14 mouse cellular contexts compared by ENCODE assay signal in the genomic region with DNA sequence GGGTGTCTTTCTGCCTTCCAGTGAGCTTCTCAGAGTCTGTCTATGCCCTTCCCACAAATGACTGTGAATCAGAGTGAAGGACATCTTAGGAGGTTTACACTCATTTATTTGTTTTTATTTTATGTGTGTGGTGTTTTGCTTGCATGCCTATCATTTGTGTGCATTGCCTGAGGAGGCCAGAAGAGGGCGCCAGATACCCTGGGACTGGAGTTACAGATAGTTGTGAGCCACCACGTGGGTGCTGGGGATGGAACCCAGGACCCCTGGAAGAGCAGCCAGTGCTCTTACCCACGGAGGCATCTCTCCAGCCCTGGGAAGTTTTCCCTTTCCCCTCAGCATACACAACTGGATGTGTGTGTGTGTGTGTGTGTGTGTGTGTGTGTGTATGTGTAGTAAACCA. TPM values are rescaled to one million over a fixed set of nuclear protein-coding genes. Genes with fewer than 3 reads are reported as not detected.
A peak's percentile ranks its signal among the peaks of the same experiment; 100 is the strongest.
DNase-seq lines count a peak whose midpoint lies in the region; ATAC-seq and TF ChIP-seq lines count a peak whose summit lies in the region.
"Had no signal": no experiment of that assay in that cellular context is flagged by ENCODE, and none has a peak within 500 bp of the region (broad histone marks: within the 10 kb centered on the region; RNA-seq: fewer than 3 reads in every experiment).

No protein-coding gene starts in this region.

- peaks cover 15% of the 10 kb centered on the region for H3K27me3 ChIP-seq in hindbrain, postnatal 0 days (ENCODE audit: insufficient read depth, low read length)
- H3K27me3 ChIP-seq in hindbrain, embryonic 13.5 days: peaks cover 89% of the 10 kb centered on the region
- H3K27me3 ChIP-seq in testis, adult 2 months (ENCODE audit: control insufficient read depth, insufficient read depth, low read length): no peaks in the 10 kb centered on the region; the same call in 1 of the 2 replicates
- H3K27me3 ChIP-seq in hindbrain, embryonic 11.5 days (ENCODE audit: control insufficient read depth, insufficient read depth, low read length): peaks cover 38% of the 10 kb centered on the region

- ATAC-seq in hindbrain, postnatal 0 days: no peak
- no peak for ATAC-seq in hindbrain, embryonic 13.5 days (ENCODE audit: low FRiP score)
- no peak for ATAC-seq in hindbrain, embryonic 11.5 days (ENCODE audit: low FRiP score)
- ATAC-seq: forebrain, postnatal 0 days had no signal

- no peaks in the 10 kb centered on the region for H3K4me1 ChIP-seq in hindbrain, postnatal 0 days (ENCODE audit: insufficient read depth, low read length)
- peaks cover 10% of the 10 kb centered on the region for H3K4me1 ChIP-seq in hindbrain, embryonic 13.5 days (replicated peaks)
- H3K4me1 ChIP-seq in testis, adult 2 months (ENCODE audit: control insufficient read depth, insufficient read depth, low read length): peaks cover 6% of the 10 kb centered on the region
- H3K4me1 ChIP-seq in bone marrow, adult 2 months (ENCODE audit: control insufficient read depth, insufficient read depth, low read length): peaks cover 10% of the 10 kb centered on the region; the same call in 1 of the 2 replicates
- peaks cover 5% of the 10 kb centered on the region; the same call in 1 of the 2 replicates for H3K4me1 ChIP-seq in hindbrain, embryonic 11.5 days (replicated peaks; ENCODE audit: control insufficient read depth, insufficient read depth, low read length)

- no peak for DNase-seq in hindbrain, postnatal 0 days (ENCODE audit: low spot score)
- DNase-seq in testis, postnatal 14 days (ENCODE audit: low spot score): no peak
- DNase-seq in thymus, postnatal 36 days: peak; percentile 52 to 53
- no peak for DNase-seq in hindbrain, embryonic 11.5 days (ENCODE audit: low spot score)
- no peak for DNase-seq in layer of hippocampus, adult 8-10 months (ENCODE audit: low spot score in 2 of 2)
- DNase-seq: forebrain, postnatal 0 days; kidney, adult 18-20 months had no signal

- H3K9me3 ChIP-seq in hindbrain, postnatal 0 days (ENCODE audit: low read length): no peaks in the 10 kb centered on the region
- H3K9me3 ChIP-seq in hindbrain, embryonic 13.5 days: no peaks in the 10 kb centered on the region
- no peaks in the 10 kb centered on the region for H3K9me3 ChIP-seq in hindbrain, embryonic 11.5 days (ENCODE audit: control insufficient read depth, low read length)
- H3K9me3 ChIP-seq: embryonic facial prominence, embryonic 12.5 days had no signal

- H3K4me3 ChIP-seq in hindbrain, postnatal 0 days (ENCODE audit: low read length): no peak overlapping the region
- H3K4me3 ChIP-seq in hindbrain, embryonic 13.5 days: no peak overlapping the region
- H3K4me3 ChIP-seq in testis, adult 2 months (ENCODE audit: control insufficient read depth, low read depth, low read length): no peak overlapping the region
- H3K4me3 ChIP-seq in bone marrow, adult 2 months (replicated peaks; ENCODE audit: control insufficient read depth, low read depth, low read length): no peak overlapping the region
- no peak overlapping the region for H3K4me3 ChIP-seq in hindbrain, embryonic 11.5 days (ENCODE audit: low read depth, low read length)
- H3K4me3 ChIP-seq: embryonic facial prominence, embryonic 12.5 days; limb, embryonic 10.5 days had no signal

- H3K36me3 ChIP-seq in hindbrain, postnatal 0 days (ENCODE audit: insufficient read depth, low read length): no peaks in the 10 kb centered on the region
- H3K36me3 ChIP-seq in hindbrain, embryonic 13.5 days: no peaks in the 10 kb centered on the region
- no peaks in the 10 kb centered on the region for H3K36me3 ChIP-seq in testis, adult 2 months (ENCODE audit: control insufficient read depth, insufficient read depth, low read length)
- no peaks in the 10 kb centered on the region for H3K36me3 ChIP-seq in hindbrain, embryonic 11.5 days (ENCODE audit: control insufficient read depth, insufficient read depth, low read length)
- H3K36me3 ChIP-seq: embryonic facial prominence, embryonic 12.5 days; limb, embryonic 10.5 days had no signal

- 47% methylated on average over 3 of the region's 3 CpGs for WGBS in hindbrain, postnatal 0 days
- WGBS in hindbrain, embryonic 13.5 days: 52% methylated on average over 3 of the region's 3 CpGs
- 64% methylated on average over 3 of the region's 3 CpGs for WGBS in bone marrow, adult 2 months
- 43% methylated on average over 3 of the region's 3 CpGs for WGBS in hindbrain, embryonic 11.5 days

- H3K4me2 ChIP-seq in hindbrain, postnatal 0 days (ENCODE audit: low read depth, low read length): no peak overlapping the region
- no peak overlapping the region for H3K4me2 ChIP-seq in hindbrain, embryonic 13.5 days
- no peak overlapping the region for H3K4me2 ChIP-seq in hindbrain, embryonic 11.5 days (replicated peaks; ENCODE audit: low read depth, low read length)
- H3K4me2 ChIP-seq: embryonic facial prominence, embryonic 12.5 days had no signal

- no peak overlapping the region for H3K27ac ChIP-seq in hindbrain, postnatal 0 days
- H3K27ac ChIP-seq in hindbrain, embryonic 13.5 days: no peak overlapping the region
- H3K27ac ChIP-seq in testis, adult 2 months (ENCODE audit: control insufficient read depth, insufficient read depth, low read depth, low read length): no peak overlapping the region
- H3K27ac ChIP-seq in bone marrow, adult 2 months (ENCODE audit: control insufficient read depth, insufficient read depth, low read depth, low read length, poor library complexity): no peak overlapping the region
- H3K27ac ChIP-seq in hindbrain, embryonic 11.5 days (ENCODE audit: low read depth, low read length): no peak overlapping the region
- H3K27ac ChIP-seq: embryonic facial prominence, embryonic 12.5 days; limb, embryonic 10.5 days had no signal

- TF ChIP-seq POLR2A in testis, adult 2 months (IDR thresholded peaks at IDR 0.05; ENCODE audit: control insufficient read depth, low read depth, low read length): no peak
- no peak for TF ChIP-seq POLR2A in bone marrow, adult 2 months (IDR thresholded peaks at IDR 0.05; ENCODE audit: borderline replicate concordance, control insufficient read depth, low read depth, low read length)

- peak; percentile 40 for TF ChIP-seq CTCF in hindbrain, postnatal 0 days (IDR thresholded peaks at IDR 0.05; ENCODE audit: low read depth)
- TF ChIP-seq CTCF in testis, adult 2 months (IDR thresholded peaks at IDR 0.05; ENCODE audit: control insufficient read depth, insufficient read depth, insufficient replicate concordance, low read depth, low read length): peak; percentile 80; the same call in 1 of the 2 replicates
- peak; percentile 64 for TF ChIP-seq CTCF in bone marrow, adult 2 months (IDR thresholded peaks at IDR 0.05; ENCODE audit: control insufficient read depth, insufficient read depth, low read length)

- no peak overlapping the region for H3K9ac ChIP-seq in hindbrain, postnatal 0 days (replicated peaks; ENCODE audit: low read length)
- H3K9ac ChIP-seq in hindbrain, embryonic 13.5 days: no peak overlapping the region
- H3K9ac ChIP-seq in hindbrain, embryonic 11.5 days (ENCODE audit: low read depth, low read length): no peak overlapping the region
- H3K9ac ChIP-seq: embryonic facial prominence, embryonic 12.5 days; forebrain, postnatal 0 days had no signal

RNA-seq across cellular contexts. Expression of gene Tap2, which starts 6.4 kb away (rescaled TPM):
- 0.89 and 1.8 TPM in 2 replicates for total RNA-seq in hindbrain, postnatal 0 days (2014; rRNA removed)
- polyA plus RNA-seq in hindbrain, postnatal 0 days (2015; fragmentation: Nextera tagmentation; extraction: Ambion mirVana): 3.8 and 6.5 TPM in 2 replicates
- polyA plus RNA-seq in hindbrain, embryonic 13.5 days (2015; fragmentation: Nextera tagmentation; extraction: Ambion mirVana): 2.1 and 2.2 TPM in 2 replicates
- 1.3 and 2.0 TPM in 2 replicates for polyA plus RNA-seq in testis, adult 2 months (2012; rRNA removed)
- 50.7 and 54.8 TPM in 2 replicates for polyA plus RNA-seq in bone marrow, adult 2 months (2011; ENCODE audit: insufficient read depth, insufficient read length, low replicate concordance, missing spikeins)
- 0.19 and 0.50 TPM in 2 replicates for polyA plus RNA-seq in hindbrain, embryonic 11.5 days (2014; fragmentation: Nextera tagmentation; extraction: Ambion mirVana)
- total RNA-seq in layer of hippocampus, adult 8-10 months (2022): 10 to 100 TPM; 12.3 to 18.1 (median 15.9) TPM

RNA-seq across cellular contexts. Expression of gene Psmb8, which starts 12.2 kb away (rescaled TPM):
- total RNA-seq in hindbrain, postnatal 0 days (2014; rRNA removed): 2.8 and 5.0 TPM in 2 replicates
- 6.5 and 6.9 TPM in 2 replicates for polyA plus RNA-seq in hindbrain, postnatal 0 days (2015; fragmentation: Nextera tagmentation; extraction: Ambion mirVana)
- polyA plus RNA-seq in hindbrain, embryonic 13.5 days (2015; fragmentation: Nextera tagmentation; extraction: Ambion mirVana): 2.7 and 3.7 TPM in 2 replicates
- polyA plus RNA-seq in testis, adult 2 months (2012; rRNA removed): 2.0 and 2.3 TPM in 2 replicates
- 35.3 and 68.8 TPM in 2 replicates for polyA plus RNA-seq in bone marrow, adult 2 months (2011; ENCODE audit: insufficient read depth, insufficient read length, low replicate concordance, missing spikeins)
- 1.3 and 1.9 TPM in 2 replicates for polyA plus RNA-seq in hindbrain, embryonic 11.5 days (2014; fragmentation: Nextera tagmentation; extraction: Ambion mirVana)
- total RNA-seq in layer of hippocampus, adult 8-10 months (2022): 10 to 100 TPM in 2 of 4 experiments, 1 to 10 TPM in 2; 3.8 to 18.8 (median 10.0) TPM

RNA-seq across cellular contexts. Expression of gene Psmb9, which starts 22.1 kb away (rescaled TPM):
- 0.68 and 4.3 TPM in 2 replicates for total RNA-seq in hindbrain, postnatal 0 days (2014; rRNA removed)
- polyA plus RNA-seq in hindbrain, postnatal 0 days (2015; fragmentation: Nextera tagmentation; extraction: Ambion mirVana): 2.8 and 4.2 TPM in 2 replicates
- 0.89 and 1.5 TPM in 2 replicates for polyA plus RNA-seq in hindbrain, embryonic 13.5 days (2015; fragmentation: Nextera tagmentation; extraction: Ambion mirVana)
- polyA plus RNA-seq in testis, adult 2 months (2012; rRNA removed): 1.7 TPM in 2 replicates
- 111 and 156 TPM in 2 replicates for polyA plus RNA-seq in bone marrow, adult 2 months (2011; ENCODE audit: insufficient read depth, insufficient read length, low replicate concordance, missing spikeins)
- polyA plus RNA-seq in hindbrain, embryonic 11.5 days (2014; fragmentation: Nextera tagmentation; extraction: Ambion mirVana): 0.42 and 1.1 TPM in 2 replicates
- total RNA-seq in layer of hippocampus, adult 8-10 months (2022): 1 to 10 TPM; 3.9 to 9.0 (median 5.8) TPM

RNA-seq across cellular contexts. Expression of gene Tap1, which starts 22.3 kb away (rescaled TPM):
- total RNA-seq in hindbrain, postnatal 0 days (2014; rRNA removed): 14.0 and 14.1 TPM in 2 replicates
- 8.0 and 8.1 TPM in 2 replicates for polyA plus RNA-seq in hindbrain, postnatal 0 days (2015; fragmentation: Nextera tagmentation; extraction: Ambion mirVana)
- 1.1 and 1.3 TPM in 2 replicates for polyA plus RNA-seq in hindbrain, embryonic 13.5 days (2015; fragmentation: Nextera tagmentation; extraction: Ambion mirVana)
- polyA plus RNA-seq in testis, adult 2 months (2012; rRNA removed): 1.5 TPM in 2 replicates
- 34.1 and 55.9 TPM in 2 replicates for polyA plus RNA-seq in bone marrow, adult 2 months (2011; ENCODE audit: insufficient read depth, insufficient read length, low replicate concordance, missing spikeins)
- 1.0 and 1.1 TPM in 2 replicates for polyA plus RNA-seq in hindbrain, embryonic 11.5 days (2014; fragmentation: Nextera tagmentation; extraction: Ambion mirVana)
- total RNA-seq in layer of hippocampus, adult 8-10 months (2022): 10 to 100 TPM in 1 of 4 experiments, 1 to 10 TPM in 3; 2.5 to 10.6 (median 5.8) TPM

RNA-seq across cellular contexts. Expression of gene H2-Ob, which starts 29.0 kb away (rescaled TPM):
- total RNA-seq in hindbrain, postnatal 0 days (2014; rRNA removed): 0.14 and 0.42 TPM in 2 replicates
- 0.13 and 0.35 TPM in 2 replicates for polyA plus RNA-seq in hindbrain, postnatal 0 days (2015; fragmentation: Nextera tagmentation; extraction: Ambion mirVana)
- polyA plus RNA-seq in hindbrain, embryonic 13.5 days (2015; fragmentation: Nextera tagmentation; extraction: Ambion mirVana): 0.06 TPM in 1 of 2 replicates, not detected in the other
- polyA plus RNA-seq in testis, adult 2 months (2012; rRNA removed): 0.06 and 0.16 TPM in 2 replicates
- polyA plus RNA-seq in bone marrow, adult 2 months (2011; ENCODE audit: insufficient read depth, insufficient read length, low replicate concordance, missing spikeins): 30.9 and 72.2 TPM in 2 replicates
- not detected in 2 replicates for polyA plus RNA-seq in hindbrain, embryonic 11.5 days (2014; fragmentation: Nextera tagmentation; extraction: Ambion mirVana)
- total RNA-seq in layer of hippocampus, adult 8-10 months (2022): 1 to 10 TPM in 2 of 4 experiments, under 1 TPM in 1, not detected in 1; 0.69 to 3.3 (median 1.8) TPM
- polyA plus RNA-seq: embryonic facial prominence, embryonic 12.5 days; heart, embryonic 14.5 days; limb, embryonic 10.5 days; neural tube, embryonic 11.5 days had no signal

Comparison
In these comparisons a context has a peak if more than half of its experiments do, and no peak if none do; other contexts are left out.
1. DNase-seq: peak in thymus, postnatal 36 days (2 of 2); none in hindbrain, postnatal 0 days (single experiment), testis, postnatal 14 days (single experiment), hindbrain, embryonic 11.5 days (single experiment) and layer of hippocampus, adult 8-10 months (0 of 2).
2. RNA of gene Psmb9, which starts 22.1 kb away (polyA plus RNA-seq): 111 to 156 TPM in bone marrow, adult 2 months; 2.8 to 4.2 TPM in hindbrain, postnatal 0 days, 1.7 TPM in testis, adult 2 months, 0.89 to 1.5 TPM in hindbrain, embryonic 13.5 days and 0.42 to 1.1 TPM in hindbrain, embryonic 11.5 days; every median in the first group is over 10 times any median in the second.
3. Peak in every context shown above with its lines, with median percentiles within 50 percentile points of each other: CTCF ChIP-seq.